Mouse (Mus musculus) heart, adult 11 months (tissue): ENCODE data around the gene Btnl6.
"Not testable (repeated sequence)": the region's sequence is repeated elsewhere in the genome, so short reads cannot be mapped to it uniquely, and the experiment has no call there.

ENCODE experiments used
- DNase-seq: peaks from one replicate; pipeline ENCODE4 v3.0.0; 2022

The Btnl6 gene

GRCm38 (mm10) chr17:34517252-34517651 is at the start of gene Btnl6:
Gene Btnl6, minus strand, starts transcription at chr17:34517352.
- DNase-seq = peak; percentile 81

DNA sequence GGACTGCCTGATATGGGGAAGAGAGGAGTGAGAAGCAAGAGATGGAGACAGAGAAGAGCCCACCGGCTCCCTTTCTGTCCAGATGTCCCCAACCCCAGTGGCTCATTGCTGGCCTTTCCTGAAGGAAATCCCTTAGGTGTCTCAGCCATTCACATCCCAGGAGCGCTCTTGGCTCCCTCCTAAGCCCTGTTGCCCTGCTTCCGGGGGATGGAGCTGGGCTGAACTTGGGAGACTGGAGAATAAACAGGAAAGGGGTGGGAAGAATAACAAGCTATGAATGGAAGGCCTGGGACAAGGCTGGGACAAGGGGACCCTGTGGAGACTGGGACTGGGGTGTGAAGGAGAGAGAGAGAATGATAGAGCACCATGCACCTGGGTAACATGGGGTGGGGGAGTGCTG is 47.6 kb upstream of the Btnl6 start:
- DNase-seq = peak; percentile 99

GRCm38 (mm10) chr17:34564003-34564421 is 46.9 kb upstream of the Btnl6 start, which contains the start of gene Notch4:
Gene Notch4, plus strand, starts transcription at chr17:34564268.
- DNase-seq = peak; percentile 99

DNA sequence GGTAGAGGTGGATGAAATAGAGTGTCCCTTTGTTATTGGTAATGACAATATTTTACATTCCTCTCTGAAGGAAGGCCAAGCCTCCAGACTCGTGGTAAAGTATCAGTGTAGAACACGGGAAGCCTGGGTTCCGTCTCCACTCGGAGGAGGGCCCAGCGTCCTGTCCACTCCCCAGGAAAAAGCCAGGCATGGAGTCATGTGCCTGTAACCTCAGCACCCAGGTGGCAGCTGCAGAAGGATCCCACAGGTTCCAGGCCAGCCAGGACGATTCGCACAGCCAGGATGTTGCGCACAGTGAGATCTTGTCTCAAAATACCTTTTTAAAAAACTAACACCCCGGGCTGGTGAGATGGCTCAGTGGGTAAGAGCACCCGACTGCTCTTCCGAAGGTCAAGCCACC is 46.2 kb upstream of the Btnl6 start:
- peak; percentile 95 for DNase-seq

DNA sequence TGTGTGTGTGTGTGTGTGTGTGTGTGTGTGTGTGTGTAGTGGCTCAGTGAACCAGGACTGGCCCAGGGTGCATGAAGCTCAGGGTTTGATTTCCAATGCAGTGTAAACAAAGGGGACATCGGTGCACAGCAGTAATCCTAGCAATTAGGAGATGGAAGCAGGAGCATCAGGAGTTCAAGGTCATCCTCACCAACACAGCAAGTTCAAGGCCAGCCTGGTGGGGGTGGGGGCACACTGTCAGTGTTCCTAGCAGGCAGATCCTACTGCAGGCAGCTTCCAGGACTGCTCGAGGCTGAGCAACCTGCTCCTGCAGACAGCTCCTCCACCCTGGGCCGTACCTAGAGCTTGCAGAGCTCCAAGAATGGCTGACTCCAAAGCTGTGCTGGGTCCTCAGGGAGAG is 45.4 kb upstream of the Btnl6 start:
- DNase-seq = no peak

- peak; percentile 91 for DNase-seq
Measured at GRCm38 (mm10) chr17:34561200-34561599, 44.0 kb upstream of the Btnl6 start.

DNA sequence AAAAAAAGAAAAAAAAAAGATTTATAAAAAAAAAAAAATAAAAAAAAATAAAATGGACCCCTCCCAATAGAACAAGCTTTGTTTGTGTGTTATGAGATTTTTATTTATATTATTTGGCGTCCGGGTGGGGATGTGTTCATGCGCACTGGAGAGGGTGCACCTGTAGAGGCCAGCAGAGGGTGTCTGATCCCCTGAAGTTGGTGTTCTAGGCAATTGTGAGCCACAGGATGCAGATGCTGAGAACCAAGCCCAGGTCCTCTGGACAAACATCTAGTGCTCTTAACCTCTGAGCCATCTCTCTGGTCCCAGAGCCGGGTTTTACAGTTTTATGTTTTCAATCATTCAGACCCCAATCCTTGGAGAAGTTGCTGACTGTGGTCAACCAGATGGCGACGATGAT is 43.3 kb upstream of the Btnl6 start:
- DNase-seq = peak; percentile 83

DNA sequence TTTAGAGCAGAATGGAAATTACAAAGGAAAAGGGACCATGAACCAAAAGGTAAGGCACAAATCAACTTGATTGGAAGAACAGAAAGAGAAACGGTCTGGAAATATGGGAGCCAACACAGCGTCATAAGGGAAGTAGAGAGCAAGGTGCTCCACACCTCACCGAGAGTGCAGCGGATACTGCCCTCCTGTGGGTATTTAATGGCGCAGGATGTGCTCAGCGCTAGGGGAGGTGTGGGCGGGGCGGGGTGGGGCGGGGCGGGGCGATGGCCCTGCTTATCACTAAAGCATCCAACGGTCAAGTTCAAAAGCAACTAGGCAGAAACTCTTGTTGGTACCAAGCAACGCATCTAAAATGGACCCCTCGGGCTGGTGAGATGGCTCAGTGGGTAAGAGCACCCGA is 42.7 kb upstream of the Btnl6 start:
- DNase-seq = no peak

- no peak for DNase-seq
Measured at GRCm38 (mm10) chr17:34559116-34559515, 42.0 kb upstream of the Btnl6 start.

GRCm38 (mm10) chr17:34557411-34557810 is 40.3 kb upstream of the Btnl6 start:
- DNase-seq = peak; percentile 92

- peak; percentile 80 for DNase-seq
Measured at GRCm38 (mm10) chr17:34556406-34556805, 39.3 kb upstream of the Btnl6 start.

DNA sequence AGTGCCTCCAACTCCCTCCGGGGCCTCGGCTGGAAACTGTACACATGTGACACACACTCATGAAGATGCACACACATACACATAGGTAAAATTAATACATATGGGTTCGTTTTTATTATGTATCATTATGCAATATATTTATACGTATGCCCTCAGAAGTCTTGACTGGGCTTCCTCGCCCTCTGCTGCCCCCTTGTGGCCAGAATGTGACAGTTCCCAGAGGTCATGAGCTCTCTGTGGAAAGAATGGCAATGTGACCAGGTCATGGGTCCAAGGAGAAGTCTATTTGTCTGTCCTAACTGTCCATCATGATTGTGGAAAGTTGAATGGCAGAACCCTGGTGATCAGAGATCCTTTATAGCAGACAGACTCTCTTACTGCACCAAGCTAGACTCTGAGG is 38.3 kb upstream of the Btnl6 start:
- peak; percentile 97 for DNase-seq

DNA sequence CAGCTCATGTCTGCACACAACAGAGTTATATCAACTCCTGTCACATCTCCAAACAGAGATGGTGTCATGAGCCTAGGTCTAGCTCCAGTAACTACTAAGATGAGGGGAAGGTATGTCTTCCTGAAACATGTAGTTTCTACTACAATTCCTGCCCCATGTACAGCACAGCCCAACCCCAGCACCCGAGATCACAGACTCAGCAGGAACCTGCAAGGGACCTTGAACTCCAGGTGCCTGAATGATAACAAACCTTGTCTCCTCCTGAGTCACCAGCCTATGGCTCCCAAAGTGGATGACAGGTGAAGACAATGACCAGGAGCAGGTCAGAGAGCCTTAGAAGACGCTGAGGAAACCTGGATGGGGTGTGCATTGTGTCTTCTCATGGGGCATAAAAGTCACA is 32.7 kb upstream of the Btnl6 start:
- peak; percentile 45 for DNase-seq

DNA sequence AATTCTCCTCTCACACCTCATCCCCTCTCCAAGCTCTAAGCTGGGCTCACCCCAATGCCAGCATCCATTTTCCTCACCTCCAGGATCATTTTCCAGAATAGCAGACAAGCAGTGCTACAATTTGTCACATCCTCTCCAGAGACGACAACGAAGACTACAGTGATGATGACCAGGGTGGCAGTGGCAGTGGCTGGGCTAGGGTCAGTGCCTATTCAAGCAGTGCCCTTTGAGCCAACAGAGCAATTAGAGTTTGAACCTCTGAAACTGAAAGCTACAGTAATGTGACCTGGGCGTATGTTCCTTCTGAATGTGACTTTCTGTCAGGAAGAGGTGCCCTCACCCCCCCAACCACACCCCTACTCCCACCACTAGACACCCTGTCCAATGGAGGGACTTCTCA is 32.0 kb upstream of the Btnl6 start:
- DNase-seq = no peak

DNA sequence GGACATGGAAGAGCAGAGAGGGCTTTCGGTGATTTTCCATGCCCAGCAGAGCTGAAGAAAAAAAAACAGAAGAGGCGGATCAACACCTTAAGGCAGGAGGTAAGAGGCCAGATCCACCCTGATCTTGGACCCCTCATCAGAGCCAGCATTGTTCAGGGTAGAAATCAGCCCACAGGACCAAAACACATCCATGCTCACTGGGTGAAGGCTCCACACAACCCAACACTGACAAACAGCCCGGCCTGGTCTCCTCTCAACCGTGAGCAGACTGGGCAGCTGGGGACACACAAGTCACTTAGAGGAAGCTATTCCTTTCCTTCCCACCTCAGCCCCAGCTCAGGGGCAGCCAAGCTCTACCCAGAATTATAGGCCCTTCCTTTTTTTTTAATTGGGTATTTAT is 30.4 kb upstream of the Btnl6 start:
- DNase-seq = peak; percentile 73

- no peak for DNase-seq
Measured at GRCm38 (mm10) chr17:34546797-34547196, 29.6 kb upstream of the Btnl6 start.

DNA sequence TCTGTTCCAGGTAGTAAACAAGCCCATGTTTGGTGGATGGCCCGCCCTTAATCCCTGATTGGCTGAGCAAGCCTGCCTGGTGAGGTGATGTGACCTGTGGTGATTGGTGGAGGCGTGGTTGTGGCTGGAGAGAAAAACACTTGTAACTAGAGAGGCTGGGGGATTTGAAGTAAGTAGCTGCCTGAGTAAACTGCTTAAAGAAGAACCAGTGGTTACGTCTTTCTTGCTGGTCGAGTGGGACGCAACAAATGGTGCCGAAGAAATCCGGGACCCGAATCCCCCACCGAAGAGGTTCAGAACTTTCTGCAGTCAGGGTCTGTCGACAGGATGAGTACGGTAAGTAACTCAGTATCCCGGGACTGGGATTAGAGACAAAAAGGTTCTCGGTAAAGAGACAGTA is 26.4 kb upstream of the Btnl6 start:
- DNase-seq = peak; percentile 55

GRCm38 (mm10) chr17:34532671-34533070 is 15.5 kb upstream of the Btnl6 start:
- peak; percentile 97 for DNase-seq

- DNase-seq = peak; percentile 87
Measured at GRCm38 (mm10) chr17:34519001-34519400, 1.8 kb upstream of the Btnl6 start.

DNA sequence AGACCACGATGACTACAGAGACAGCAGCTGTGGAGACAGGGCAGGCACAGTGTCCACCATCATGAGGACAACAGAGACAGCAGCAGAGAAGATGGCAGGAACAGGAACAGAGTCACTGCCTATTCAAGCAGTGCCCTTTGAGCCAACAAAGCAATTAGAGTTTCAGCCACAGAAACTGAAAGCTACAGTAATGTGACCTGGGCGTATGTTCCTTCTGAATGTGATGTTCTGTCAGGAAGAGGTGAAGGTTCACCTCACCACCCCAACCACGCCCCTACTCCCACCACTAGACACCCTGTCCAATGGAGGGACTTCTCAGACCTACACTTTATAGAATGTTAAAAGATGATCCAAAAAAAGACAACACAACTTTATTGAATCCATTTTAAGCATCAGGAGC is 1.4 kb upstream of the Btnl6 start:
- not testable (repeated sequence) for DNase-seq

- peak; percentile 51 for DNase-seq
Measured at GRCm38 (mm10) chr17:34517795-34518194, 643 bp upstream of the Btnl6 start.

DNA sequence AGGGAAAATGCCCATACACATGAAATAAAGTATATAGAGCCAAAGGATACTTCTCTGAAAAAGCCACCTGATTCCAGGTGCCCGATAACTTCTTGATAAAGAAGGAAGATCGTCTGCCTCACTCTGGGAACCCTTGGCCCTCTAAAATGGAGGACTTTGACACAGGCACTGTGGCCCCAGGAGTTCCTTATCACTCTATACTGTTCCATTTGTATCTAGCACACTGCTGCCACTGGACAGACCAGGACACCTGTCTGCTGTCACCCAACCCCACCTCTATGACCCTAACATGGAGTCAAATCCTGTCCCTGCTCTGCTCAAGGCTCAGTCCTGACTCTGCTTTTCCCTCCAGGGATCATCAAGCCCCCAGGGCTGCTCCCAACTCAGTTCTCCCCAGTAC is 638 bp downstream of the Btnl6 start:
- DNase-seq = peak; percentile 68

DNA sequence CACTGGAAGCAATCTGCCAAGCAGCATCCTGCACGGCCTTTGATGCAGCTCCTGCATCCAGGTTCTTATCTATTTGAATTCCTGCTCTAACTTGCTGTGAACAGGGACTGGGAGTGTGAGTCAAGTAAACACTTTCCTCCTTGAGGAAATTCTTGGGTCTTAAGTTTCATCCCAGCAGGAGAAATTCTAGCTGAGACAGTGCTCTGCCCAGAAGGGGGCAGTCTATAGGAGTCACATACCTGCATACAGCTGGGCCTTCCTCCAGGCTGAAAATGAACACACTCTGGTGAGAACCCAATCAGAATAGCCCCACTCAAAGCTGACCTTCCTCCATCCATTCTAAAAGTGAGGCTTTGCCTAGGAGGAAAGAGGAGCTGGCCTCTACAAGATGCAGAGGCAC is 5.4 kb downstream of the Btnl6 start:
- peak; percentile 70 for DNase-seq

DNA sequence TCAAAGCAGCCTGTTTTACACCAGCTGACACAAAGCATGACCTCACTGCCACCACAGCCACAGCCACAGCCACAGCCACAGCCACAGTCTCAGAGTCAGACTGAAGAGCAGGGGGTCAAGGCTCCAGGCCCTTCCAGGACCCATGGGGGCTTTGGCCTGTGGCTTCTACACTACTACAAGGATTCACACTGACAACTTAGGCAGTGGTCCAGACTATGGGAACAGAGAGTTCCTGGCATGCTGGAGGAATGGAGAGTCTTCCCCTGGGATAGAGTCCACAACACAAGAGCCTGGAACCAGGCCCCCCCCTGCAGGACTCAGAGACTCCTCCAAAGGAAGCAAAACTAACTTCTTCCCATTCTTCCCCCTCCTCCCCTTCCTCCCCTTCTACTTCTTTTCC is 9.6 kb downstream of the Btnl6 start:
- peak; percentile 98 for DNase-seq

DNA sequence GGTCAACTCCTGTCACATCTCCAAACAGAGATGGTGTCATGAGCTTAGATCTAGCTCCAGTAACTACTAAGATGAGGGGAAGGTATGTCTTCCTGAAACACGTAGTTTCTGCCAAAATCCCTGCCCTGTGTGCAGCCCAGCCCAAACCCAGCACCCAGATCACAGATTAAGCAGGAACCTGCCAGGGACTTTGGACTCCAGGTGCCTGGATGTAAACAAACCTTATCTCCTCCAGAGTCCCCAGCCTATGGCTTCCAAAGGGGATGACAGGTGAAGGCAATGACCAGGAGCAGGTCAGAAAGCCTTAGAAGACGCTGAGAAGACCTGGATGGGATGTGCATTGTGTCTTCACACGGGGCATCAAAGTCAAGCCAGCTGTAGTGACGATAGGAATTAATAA is 19.4 kb downstream of the Btnl6 start:
- not testable (repeated sequence) for DNase-seq

DNA sequence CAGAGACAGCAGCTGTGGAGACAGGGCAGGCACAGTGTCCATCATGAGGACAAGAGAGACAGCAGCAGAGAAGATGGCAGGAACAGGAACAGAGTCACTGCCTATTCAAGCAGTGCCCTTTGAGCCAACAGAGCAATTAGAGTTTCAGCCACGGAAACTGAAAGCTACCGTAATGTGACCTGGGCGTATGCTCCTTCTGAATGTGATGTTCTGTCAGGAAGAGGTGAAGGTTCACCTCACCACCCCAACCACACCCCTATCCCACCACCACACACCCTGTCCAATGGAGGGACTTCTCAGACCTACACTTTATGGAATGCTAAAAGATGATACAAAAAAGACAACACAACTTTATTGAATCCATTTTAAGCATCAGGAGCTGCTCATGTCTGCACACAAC is 19.8 kb downstream of the Btnl6 start:
- DNase-seq = peak; percentile 61
